Mouse (Mus musculus) midbrain, embryonic 10.5 days (tissue): ENCODE data around the gene Ldlrad1. TPM values are rescaled to one million over a fixed set of nuclear protein-coding genes. Genes with fewer than 3 reads are reported as not detected.
A peak's percentile ranks its signal among the peaks of the same experiment; 100 is the strongest.

Experiments used
- DNase-seq: peaks from one replicate; pipeline ENCODE4 v3.0.0-alpha.2; 2017; ENCODE audit warnings: low spot score
- H3K27ac ChIP-seq: fragments of 300-500 bp; sonication (generic); replicated peaks from 2 replicates; pipeline ENCODE4 v1.5.1; 2016; ENCODE audit warnings: mild to moderate bottlenecking
- H3K27me3 ChIP-seq: fragments of 300-500 bp; sonication (generic); 2 replicates; pipeline ENCODE4 v1.6.1; 2016; ENCODE audit warnings: low read depth, mild to moderate bottlenecking; ENCODE audit not compliant: poor library complexity, severe bottlenecking
- H3K36me3 ChIP-seq: fragments of 300-500 bp; sonication (generic); 2 replicates; pipeline ENCODE4 v1.6.1; 2016; ENCODE audit warnings: mild to moderate bottlenecking, moderate library complexity
- H3K4me1 ChIP-seq: fragments of 300-500 bp; sonication (generic); 2 replicates; pipeline ENCODE4 v1.6.1; 2016
- H3K4me3 ChIP-seq: fragments of 300-500 bp; sonication (generic); 2 replicates; pipeline ENCODE4 v1.5.1; 2016; ENCODE audit warnings: mild to moderate bottlenecking, moderate library complexity
- H3K9me3 ChIP-seq: fragments of 300-500 bp; sonication (generic); replicated peaks from 2 replicates; pipeline ENCODE4 v1.6.1; 2016; ENCODE audit warnings: mild to moderate bottlenecking
- WGBS: fragments of 180-500 bp; shearing (Covaris S2); methylation state at CpG from one replicate; pipeline ENCODE4 v1.1.7; 2016; 5-methylcytosine and 5-hydroxymethylcytosine counted together
- polyA plus RNA-seq: library from polyadenylated mRNA; unstranded; fragments of >200 nt; fragmentation: Nextera tagmentation; extraction: Ambion mirVana; gene quantifications from 2 replicates; pipeline ENCODE4 v1.2.1, GENCODE M21; 2016

The Ldlrad1 gene
- polyA plus RNA-seq, 1 experiment from 2014 or later: not detected

DNA sequence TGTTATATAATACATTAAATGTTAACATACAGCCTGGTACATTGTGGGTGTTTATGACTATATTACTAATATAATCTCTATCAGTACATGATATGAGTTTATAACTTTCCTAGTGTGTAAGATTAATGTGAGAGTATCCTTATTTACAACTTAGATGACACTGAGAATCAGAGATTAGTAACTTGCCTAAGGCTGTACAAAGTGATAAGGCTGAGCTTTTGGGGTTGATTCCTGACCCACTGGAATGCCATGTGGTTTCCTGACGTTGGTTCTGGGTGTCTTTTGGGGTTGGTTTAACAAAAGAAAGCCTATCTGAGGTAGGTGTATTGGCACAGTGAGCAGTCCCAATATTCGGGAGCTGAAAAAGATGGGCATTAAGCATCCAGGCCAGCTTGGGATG is 26.2 kb upstream of the Ldlrad1 start:
- Histone ChIP-seq H3K27ac (no peak overlapping the region), H3K27me3 (no peaks in the 10 kb centered on the region), H3K4me3 (no peak overlapping the region), H3K4me1 (peaks cover 21% of the 10 kb centered on the region), H3K9me3 (no peaks in the 10 kb centered on the region), H3K36me3 (peaks cover 21% of the 10 kb centered on the region)
- 77% methylated on average over 2 of the region's 2 CpGs for WGBS
- DNase-seq: no peak

DNA sequence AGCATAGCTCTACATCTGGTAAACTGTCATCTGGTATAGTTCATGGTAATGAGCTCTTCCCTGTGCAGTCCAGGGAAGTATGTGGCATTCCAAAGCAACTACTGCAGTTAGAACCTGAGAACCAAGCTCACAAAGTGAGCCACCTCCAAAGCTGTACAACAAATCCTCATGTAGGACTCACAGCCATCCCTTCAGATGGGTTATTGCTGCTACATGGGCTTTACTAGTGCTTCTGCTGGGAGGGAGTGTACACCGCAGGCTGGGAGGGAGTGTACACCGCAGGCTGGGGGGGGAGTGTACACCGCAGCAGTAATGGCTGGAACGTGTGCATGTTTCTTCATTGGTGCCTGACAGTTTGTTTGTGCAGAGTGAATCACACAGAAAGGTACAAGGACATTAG is 25.8 kb upstream of the Ldlrad1 start:
- peaks cover 25% of the 10 kb centered on the region for H3K36me3 ChIP-seq
- H3K27me3 ChIP-seq: no peaks in the 10 kb centered on the region
- peaks cover 18% of the 10 kb centered on the region for H3K4me1 ChIP-seq
- DNase-seq: no peak
- H3K27ac ChIP-seq: no peak overlapping the region
- WGBS: 89% methylated on average over 4 of the region's 4 CpGs
- H3K4me3 ChIP-seq: no peak overlapping the region
- no peaks in the 10 kb centered on the region for H3K9me3 ChIP-seq

DNA sequence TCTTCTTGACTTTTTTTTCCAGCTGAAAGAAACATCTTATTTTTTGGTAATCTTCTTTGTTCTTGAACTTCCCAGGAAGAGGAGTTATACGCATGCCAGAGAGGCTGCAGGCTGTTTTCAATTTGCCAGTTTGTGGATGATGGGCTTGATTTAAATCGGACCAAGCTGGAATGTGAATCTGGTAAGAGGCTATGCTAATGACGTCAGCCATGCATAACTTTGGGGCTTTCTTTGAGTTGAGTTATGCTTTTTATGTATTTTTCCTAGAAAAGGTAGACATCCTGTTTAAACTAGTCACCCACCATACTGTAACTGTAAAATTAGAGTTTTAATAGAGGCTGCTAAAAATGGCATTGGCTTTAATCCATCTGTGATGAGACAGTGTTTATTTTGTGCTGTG is 23.3 kb upstream of the Ldlrad1 start:
- Histone ChIP-seq H3K36me3 (peaks cover 50% of the 10 kb centered on the region), H3K4me3 (no peak overlapping the region), H3K27ac (no peak overlapping the region), H3K27me3 (no peaks in the 10 kb centered on the region), H3K9me3 (no peaks in the 10 kb centered on the region), H3K4me1 (peaks cover 6% of the 10 kb centered on the region)
- WGBS: 81% methylated on average over 3 of the region's 3 CpGs
- no peak for DNase-seq

DNA sequence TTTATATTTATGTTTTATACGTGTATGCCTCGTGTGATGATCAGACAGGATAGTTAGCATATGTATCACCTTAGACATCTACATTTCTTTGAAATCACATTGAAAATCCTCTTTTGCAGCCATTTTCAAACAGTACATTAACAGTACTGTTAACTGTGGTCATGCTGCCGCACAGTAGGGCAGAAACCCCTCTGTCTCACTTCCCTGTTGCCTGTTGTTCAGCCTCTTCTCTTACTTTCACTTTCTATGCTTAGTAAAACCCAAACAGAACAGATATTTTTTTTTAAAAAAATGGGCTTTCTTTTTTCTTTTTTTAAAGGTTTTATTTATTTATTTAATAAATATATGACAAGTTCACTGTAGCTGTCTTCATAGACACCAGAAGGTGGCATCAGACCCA is 15.1 kb upstream of the Ldlrad1 start:
- no peak for DNase-seq
- Histone ChIP-seq H3K4me1 (no peaks in the 10 kb centered on the region), H3K27ac (no peak overlapping the region), H3K9me3 (no peaks in the 10 kb centered on the region), H3K36me3 (peaks cover 98% of the 10 kb centered on the region), H3K27me3 (no peaks in the 10 kb centered on the region), H3K4me3 (no peak overlapping the region)
- 86% methylated on average over 3 of the region's 3 CpGs for WGBS

DNA sequence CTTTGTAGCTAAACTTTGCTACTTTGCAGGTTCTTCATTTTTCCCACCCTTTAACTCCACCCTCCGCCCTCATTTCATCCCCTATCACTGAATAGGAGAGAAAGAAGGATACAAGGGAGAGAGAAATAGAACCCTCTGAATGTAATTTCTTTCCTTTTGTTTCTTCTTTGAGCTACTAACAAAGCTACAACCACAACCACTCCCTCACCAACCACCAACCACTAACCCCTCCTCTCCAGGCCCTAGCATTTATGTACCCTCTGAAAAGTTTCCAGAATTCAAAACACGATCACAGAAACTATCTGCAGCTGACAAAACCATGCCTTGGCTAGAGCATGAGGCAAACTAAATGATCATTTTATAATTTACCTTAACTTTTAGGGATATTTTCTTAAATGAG is 12.5 kb upstream of the Ldlrad1 start:
- Histone ChIP-seq H3K4me3 (no peak overlapping the region), H3K27me3 (no peaks in the 10 kb centered on the region), H3K4me1 (no peaks in the 10 kb centered on the region), H3K9me3 (no peaks in the 10 kb centered on the region), H3K27ac (no peak overlapping the region), H3K36me3 (peaks cover 98% of the 10 kb centered on the region)
- WGBS: 94% methylated on average over 2 of the region's 2 CpGs
- no peak for DNase-seq

DNA sequence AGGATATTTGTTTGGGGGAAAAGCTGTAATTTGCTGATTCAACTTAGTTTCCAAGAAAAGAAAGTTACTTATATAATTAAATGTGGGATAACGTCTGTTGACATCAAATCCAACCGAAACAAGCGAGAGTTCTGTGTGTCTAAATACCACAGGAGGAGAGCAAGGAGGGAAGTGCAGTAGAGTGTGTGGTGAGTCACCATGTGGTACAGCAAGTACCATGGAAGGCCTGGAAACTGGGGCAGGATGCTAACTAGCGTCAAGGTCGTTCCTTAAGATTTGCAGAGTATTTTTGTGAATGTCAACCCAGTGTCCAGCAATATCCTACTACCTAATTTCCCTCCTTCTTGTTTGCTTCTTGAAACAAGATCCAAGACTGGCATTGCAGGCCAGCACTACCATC is 10.9 kb upstream of the Ldlrad1 start:
- peaks cover 98% of the 10 kb centered on the region for H3K36me3 ChIP-seq
- WGBS: 91% methylated on average over 5 of the region's 5 CpGs
- H3K27ac ChIP-seq: no peak overlapping the region
- no peak overlapping the region for H3K4me3 ChIP-seq
- DNase-seq: no peak
- no peaks in the 10 kb centered on the region for H3K4me1 ChIP-seq
- no peaks in the 10 kb centered on the region for H3K9me3 ChIP-seq
- H3K27me3 ChIP-seq: no peaks in the 10 kb centered on the region

DNA sequence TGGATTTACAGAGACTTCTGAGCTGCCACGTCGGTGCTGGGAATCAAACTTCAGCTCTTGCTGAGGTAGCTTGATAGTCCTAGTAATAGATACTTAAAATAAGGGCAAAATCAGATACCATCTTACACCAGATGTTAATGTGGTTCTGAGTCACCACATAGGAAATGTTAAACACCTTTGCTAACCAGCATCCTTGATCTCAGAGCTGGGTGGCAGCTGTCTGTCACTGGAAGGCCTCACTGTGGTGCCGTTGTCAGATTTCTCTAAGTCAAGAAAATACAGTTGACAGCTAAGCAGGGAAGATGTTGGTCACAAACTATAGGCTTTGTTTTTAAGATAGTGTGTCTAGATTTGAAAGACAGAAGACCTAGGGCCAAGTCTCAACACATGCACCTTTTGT is 7.2 kb upstream of the Ldlrad1 start:
- 95% methylated on average over 3 of the region's 3 CpGs for WGBS
- Histone ChIP-seq H3K27ac (no peak overlapping the region), H3K4me1 (no peaks in the 10 kb centered on the region), H3K27me3 (no peaks in the 10 kb centered on the region), H3K9me3 (no peaks in the 10 kb centered on the region), H3K36me3 (peaks cover 99% of the 10 kb centered on the region), H3K4me3 (no peak overlapping the region)
- no peak for DNase-seq

DNA sequence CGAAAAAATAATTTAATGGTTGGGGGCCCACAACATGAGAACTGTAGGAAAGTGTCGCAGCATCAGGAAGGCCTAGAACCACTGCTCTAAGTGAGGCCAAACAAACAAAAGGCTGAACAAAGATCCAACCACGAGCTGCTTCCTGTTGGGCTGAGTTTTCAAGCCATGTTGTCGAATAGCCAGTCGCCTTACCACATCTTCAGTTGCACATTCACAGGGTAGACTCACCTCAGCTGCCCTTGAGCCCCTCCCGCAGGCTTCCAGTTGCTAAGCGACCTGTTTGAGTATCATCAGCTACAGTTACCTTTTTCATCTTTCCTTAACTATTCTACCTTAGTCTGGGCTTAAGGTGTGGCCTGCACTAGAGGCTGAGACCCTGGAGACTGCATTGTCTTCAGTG is 6.0 kb upstream of the Ldlrad1 start:
- 91% methylated on average over 7 of the region's 7 CpGs for WGBS
- Histone ChIP-seq H3K27me3 (no peaks in the 10 kb centered on the region), H3K9me3 (no peaks in the 10 kb centered on the region), H3K4me1 (no peaks in the 10 kb centered on the region), H3K27ac (no peak overlapping the region), H3K4me3 (no peak overlapping the region), H3K36me3 (peaks cover 99% of the 10 kb centered on the region)
- DNase-seq: no peak

DNA sequence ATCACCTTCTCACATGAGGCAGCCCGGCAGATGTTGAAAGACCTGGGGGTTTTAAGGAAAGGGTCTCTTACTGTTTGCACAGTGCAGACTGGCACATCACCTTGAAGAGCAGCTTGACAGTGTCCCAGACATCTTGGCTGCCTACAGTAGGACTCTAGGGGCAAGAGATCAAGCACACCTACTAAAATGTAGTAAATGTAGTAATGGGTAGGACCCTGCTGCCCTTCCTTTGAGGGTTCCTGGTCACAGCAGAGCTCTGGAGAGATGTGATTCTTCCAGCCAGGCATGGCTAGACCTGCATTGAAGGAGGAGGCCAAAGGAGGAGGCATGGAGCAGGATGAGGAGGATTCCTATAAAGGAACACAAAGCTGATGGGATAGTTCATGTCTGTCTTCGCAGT is 2.0 kb upstream of the Ldlrad1 start:
- Histone ChIP-seq H3K9me3 (no peaks in the 10 kb centered on the region), H3K27ac (no peak overlapping the region), H3K36me3 (peaks cover 66% of the 10 kb centered on the region), H3K27me3 (no peaks in the 10 kb centered on the region), H3K4me1 (peaks cover 16% of the 10 kb centered on the region), H3K4me3 (no peak overlapping the region)
- no peak for DNase-seq
- 99% methylated on average over 2 of the region's 2 CpGs for WGBS

DNA sequence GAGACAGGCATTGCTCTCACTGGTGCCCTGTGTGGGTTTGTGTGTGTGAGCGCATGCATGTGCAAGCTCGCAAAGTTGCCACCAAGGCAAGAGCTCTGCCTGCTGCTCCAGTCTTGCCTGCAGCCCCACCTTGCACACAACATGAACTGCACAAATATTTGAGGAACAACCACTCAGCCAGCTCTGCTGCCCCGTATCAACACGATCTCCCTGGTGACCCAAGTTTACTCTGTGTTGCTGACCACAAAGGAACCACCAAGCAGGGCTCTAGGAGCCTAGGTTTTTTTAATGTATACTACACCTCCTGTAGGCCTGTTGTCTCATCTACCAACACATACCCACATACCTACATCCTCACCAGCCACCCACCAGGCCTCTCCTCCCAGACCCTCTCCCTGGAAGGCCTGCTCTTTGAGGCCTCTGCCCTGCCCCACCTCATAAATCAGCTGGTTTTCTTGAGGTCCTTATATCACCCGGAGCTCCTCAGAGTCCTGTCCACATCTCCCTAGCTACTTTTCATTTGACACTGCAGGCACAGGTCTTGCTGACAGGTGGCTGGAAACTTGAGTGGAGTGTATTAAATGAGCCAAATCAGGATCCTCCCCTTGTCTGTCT is 1.6 kb downstream of the Ldlrad1 start:
- 0 out of 2 replicates have a peak overlapping the region, but pooled peaks have one; percentile 17 for H3K27ac ChIP-seq
- H3K27me3 ChIP-seq: no peaks in the 10 kb centered on the region
- H3K4me3 ChIP-seq: no peak overlapping the region
- H3K9me3 ChIP-seq: no peaks in the 10 kb centered on the region
- H3K36me3 ChIP-seq: peaks cover 31% of the 10 kb centered on the region
- H3K4me1 ChIP-seq: peaks cover 16% of the 10 kb centered on the region
- 86% methylated on average over 5 of the region's 5 CpGs for WGBS
- no peak for DNase-seq

DNA sequence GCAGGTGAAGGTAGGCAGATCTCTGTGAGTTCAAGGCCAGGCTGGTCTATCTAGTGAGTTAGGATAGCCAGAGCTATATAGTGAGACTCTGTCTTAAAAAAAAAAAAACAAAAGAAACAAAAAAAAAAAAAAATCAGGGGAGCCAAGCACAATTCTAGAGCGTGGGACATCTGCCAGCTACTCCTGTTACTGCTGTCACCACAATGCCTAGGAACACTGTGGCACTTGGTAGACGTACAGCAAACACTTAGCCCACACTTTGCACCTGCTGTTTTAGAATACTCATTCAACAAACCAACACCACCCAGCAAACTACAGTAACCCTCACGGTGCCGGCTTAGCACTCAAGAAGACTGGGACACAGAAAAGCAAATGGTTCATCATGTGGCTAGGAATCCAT is 2.5 kb downstream of the Ldlrad1 start:
- DNase-seq: no peak
- no peaks in the 10 kb centered on the region for H3K27me3 ChIP-seq
- H3K4me3 ChIP-seq: no peak overlapping the region
- WGBS: 89% methylated on average over 4 of the region's 4 CpGs
- peaks cover 22% of the 10 kb centered on the region for H3K36me3 ChIP-seq
- H3K4me1 ChIP-seq: peaks cover 16% of the 10 kb centered on the region
- no peak overlapping the region for H3K27ac ChIP-seq
- H3K9me3 ChIP-seq: no peaks in the 10 kb centered on the region

DNA sequence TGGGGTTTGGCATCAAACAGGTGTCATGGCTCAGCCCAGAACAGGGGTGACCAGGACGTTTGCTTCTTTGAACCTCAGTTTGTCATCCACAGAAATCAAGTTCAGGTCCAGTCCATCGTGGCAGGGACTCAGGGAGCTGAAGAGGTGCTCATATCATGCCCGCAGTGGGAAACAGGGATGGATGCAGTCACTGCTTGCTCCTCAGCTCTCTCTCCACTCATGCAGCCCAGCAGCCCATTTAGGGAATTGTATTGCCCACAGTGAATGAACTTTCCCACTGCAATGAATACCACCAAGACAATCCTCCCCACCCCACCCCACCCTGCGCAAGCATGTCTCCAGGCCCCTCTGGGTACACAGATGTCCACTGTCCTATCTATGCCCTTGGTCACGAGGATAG is 3.0 kb downstream of the Ldlrad1 start:
- Histone ChIP-seq H3K27ac (no peak overlapping the region), H3K27me3 (no peaks in the 10 kb centered on the region), H3K4me1 (peaks cover 16% of the 10 kb centered on the region), H3K4me3 (no peak overlapping the region), H3K36me3 (peaks cover 17% of the 10 kb centered on the region), H3K9me3 (no peaks in the 10 kb centered on the region)
- WGBS: 89% methylated on average over 5 of the region's 5 CpGs
- no peak for DNase-seq

DNA sequence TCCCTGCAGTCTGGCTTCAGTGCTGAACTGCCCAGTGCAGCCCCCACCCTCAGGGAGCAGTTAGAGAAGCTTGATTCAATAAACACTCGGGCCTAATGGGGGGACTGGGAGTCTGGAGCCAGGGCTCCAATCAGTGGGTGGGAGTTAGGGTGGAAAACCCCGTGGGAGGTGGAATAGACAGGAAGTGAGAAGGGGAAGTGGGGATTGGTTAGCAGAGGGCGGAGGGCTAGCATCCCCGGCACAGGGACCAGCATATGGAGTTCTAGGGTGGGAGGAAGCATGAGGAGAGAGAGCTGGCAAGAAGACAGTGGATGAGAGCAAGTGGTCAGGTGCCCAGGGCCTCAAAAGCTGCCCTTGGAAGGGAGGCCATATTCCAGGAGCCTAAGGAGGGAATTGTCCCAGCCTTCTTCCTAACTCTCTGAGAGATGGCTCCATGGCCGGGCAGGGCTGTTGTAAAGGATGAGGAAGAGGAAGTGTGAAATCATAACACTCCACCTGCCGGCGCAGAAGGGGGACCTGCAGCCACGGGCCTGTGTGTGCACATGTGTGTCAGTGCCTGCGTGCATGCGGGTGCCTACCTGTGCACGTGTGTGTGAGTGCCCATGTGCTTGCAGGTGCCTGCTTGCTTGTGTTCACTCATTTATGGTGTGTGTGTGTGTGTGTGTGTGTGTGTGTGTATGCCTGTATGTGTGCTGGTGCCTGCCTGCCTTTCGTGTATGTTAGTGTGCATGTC is 4.5 kb downstream of the Ldlrad1 start:
- Histone ChIP-seq H3K4me3 (no peak overlapping the region), H3K4me1 (peaks cover 16% of the 10 kb centered on the region), H3K27me3 (no peaks in the 10 kb centered on the region), H3K27ac (no peak overlapping the region), H3K9me3 (no peaks in the 10 kb centered on the region), H3K36me3 (peaks cover 4% of the 10 kb centered on the region; the same call in 1 of the 2 replicates)
- DNase-seq: no peak
- WGBS: 80% methylated on average over 12 of the region's 12 CpGs
